Mouse (Mus musculus): ENCODE measurements around the gene D2hgdh.
A peak's percentile ranks its signal among the peaks of the same experiment; 100 is the strongest.

D2hgdh gene

GRCm38 (mm10) chr1:93824609-93825008 is at the start of gene D2hgdh:
TSS of gene D2hgdh (plus strand) at chr1:93824909.
- no peak for DNase-seq (ENCODE audit: low read depth, low spot score)

DNA sequence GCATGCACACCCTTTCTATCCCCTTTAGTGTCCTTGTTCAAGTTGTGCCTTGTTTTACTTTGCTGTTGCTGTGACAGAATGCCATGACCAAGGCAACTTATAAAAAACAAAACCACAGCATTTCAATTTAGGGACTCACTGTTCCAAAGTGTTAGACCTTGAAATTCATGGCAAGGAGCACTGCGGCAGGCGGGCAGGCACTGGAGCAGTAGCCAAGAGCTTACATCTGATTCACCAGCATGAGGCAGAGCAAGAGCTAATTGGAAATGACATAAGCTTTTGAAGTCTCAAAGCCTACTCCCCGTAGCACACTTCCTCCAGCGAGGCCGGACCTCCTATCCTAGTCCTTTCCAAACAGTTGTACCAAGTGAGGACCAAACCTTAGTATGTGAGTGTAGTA is 48.0 kb upstream of the D2hgdh start:
- DNase-seq (ENCODE audit: low read depth, low spot score) = no peak

DNA sequence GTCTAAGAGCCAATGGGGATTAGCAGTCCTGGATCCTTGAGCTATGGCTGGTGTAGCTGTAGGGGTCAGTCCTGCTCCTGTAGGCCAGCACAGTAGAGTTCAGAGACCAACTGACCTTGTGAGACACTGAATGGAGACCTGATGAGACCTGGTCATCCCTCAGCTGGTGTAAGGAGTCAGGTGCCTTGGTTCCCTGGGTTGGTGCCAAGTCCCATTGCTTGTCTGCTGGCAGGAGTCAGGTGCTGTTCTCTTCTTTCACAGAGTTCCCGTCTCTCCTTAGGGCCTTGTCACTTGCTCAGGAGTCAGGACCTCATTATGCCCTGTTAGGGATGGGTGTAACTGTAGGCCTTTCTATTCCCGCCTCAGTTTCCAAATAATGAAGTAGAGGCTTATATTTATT is 37.8 kb upstream of the D2hgdh start:
- no peak for DNase-seq (ENCODE audit: low read depth, low spot score)

DNA sequence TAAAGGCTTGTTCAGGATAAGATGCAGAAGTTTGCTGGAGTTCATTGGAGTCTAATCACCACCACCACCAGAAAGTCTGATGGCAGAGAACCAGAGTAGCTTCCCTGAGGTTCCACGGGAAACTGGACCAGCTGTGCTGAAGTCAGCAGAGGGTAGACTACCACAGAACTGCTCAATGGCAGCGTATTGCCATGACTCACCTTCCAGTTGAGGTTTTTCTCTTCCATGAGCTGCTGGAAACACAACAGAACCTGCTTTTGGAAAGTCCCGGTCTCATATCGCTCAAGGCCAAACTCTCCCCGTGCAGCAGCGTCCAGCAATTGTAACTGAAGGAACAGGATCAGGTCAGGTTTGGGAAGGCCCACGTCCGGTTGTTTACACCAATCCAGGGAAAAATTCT is 30.2 kb upstream of the D2hgdh start:
- DNase-seq (ENCODE audit: low read depth, low spot score) = no peak

GRCm38 (mm10) chr1:93795886-93796285 is 28.8 kb upstream of the D2hgdh start:
- no peak for DNase-seq (ENCODE audit: low read depth, low spot score)

GRCm38 (mm10) chr1:93800670-93801503 is 23.8 kb upstream of the D2hgdh start:
- DNase-seq (ENCODE audit: low read depth, low spot score) = no peak

- DNase-seq (ENCODE audit: low read depth, low spot score) = peak; percentile 99
Observed at GRCm38 (mm10) chr1:93801741-93802238, 22.9 kb upstream of the D2hgdh start, which contains the start of gene Dtymk. TSS of gene Dtymk (minus strand) at chr1:93801934.

GRCm38 (mm10) chr1:93802771-93803170 is 21.9 kb upstream of the D2hgdh start:
- no peak for DNase-seq (ENCODE audit: low read depth, low spot score)

DNA sequence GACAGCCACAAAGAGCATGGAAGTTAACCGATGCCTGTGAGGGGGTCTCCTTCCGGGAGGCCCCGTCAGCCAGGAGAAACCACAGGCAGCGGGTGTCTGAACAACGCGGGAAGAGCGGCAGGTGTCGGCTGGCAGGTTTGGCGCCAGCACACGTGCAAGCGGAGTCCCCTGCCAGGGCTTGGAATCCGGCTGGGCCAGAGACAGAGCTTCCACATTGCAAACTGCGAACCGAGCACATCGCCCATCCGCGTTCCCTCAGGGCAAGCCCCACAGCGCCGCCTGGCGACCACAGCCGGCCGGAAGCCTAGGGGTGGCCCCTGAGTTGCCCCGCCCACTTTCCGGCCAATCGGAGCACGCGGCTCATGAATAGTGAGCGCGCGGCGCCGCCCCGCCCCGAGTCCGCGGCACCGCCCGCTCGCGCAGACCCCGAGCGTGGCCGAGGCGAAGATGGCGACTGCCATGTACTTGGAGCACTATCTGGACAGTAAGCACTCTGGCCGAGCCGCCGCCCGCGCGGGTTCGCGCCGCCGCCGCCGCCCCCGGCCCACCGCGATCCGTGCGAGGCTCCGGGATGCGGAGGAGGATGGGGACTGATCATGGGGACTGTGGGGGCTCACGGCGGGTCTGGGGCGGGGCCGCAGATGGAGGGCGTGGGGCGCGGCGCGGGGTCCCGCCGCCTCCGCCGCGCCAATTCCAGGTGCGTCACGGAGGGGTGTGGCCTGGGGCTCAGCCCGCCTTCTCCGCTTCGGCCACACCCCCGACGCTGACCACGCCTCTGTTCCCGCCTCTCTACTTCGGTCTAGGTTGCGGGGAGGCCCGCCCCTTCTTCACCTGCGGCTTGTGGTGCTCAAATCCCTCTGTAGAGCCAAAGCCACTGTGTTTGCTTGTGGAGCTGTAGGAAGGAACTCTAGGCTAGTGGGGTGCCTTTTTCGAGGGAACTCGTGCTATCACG is 20.9 kb upstream of the D2hgdh start, which contains the start of gene Ing5:
Gene Ing5, plus strand, starts transcription at position 410 of the 952 bp plus-strand sequence.
- peak; percentile 99 for DNase-seq (ENCODE audit: low read depth, low spot score)

DNA sequence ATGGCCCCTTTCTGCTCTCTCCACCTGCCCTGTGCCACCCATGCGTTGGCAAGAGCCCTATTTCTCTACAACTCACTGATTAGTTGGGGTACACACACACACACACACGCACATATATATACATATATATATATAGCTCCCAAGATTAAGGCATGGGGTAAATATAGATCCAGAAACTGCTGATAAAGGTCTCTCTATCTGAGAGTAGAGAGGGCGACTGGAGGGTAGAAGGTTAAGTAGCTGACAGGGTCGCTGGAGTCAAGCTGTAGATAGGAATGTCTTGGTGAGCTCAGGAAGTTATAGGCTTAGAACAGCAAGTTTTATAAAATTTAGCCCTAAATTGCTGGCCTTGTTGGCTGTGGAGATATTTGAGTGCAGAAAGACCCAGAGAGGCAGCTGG is 19.9 kb upstream of the D2hgdh start:
- no peak for DNase-seq (ENCODE audit: low read depth, low spot score)

DNA sequence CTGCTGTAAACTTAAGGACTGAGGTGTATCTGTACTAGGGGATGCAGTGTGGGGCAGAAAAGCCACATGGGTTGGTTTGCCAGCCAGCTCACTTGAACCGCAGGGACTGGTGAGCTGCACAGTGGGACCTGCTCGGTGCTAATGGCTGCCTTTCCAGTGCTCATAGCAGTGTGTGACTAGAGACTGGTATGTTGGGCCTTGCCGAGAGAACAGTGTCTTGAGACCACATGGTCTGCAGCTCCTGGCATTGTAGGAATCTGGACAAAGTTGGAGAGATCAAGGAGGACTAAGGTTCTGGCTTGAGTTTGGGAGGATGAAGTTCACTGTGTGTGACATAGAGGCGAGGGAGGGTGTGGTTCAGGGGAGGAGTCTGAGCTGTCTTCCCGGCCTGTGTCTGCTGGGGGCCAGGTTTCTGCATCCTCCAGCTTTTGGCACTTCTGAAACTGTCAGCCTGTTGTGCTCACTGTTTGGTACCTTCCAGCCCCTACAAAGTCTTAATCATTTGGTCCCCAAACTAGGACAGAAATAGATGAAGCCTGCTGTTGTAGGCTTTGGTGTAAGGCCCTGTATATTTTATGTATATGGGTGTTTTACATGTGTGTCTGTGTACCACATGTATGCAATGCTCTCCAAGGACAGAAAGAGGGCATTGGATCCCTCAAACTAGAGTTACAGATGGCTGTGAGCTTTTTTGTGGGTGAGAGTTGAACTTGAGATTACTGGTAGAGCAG is 19.3 kb upstream of the D2hgdh start:
- DNase-seq (ENCODE audit: low read depth, low spot score) = no peak

DNA sequence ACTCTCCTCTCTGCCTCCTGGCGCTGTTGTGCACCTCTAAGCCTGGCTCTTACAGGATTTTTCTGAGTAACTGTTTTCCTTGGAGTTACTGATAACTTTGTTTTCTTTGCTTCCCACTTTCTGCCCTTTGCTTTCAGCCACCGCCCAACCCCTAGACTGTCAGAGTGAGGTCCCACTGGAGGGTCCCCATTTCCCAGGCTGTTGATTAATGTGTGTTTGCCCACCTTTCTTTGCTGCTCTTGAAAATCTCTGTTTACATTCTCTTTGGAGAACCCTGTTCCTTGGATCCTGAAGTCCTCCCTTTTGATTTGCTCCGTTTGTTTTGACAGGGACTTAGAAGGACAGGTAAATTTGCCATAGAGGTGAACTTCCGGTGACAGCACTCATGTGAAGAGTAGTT is 15.8 kb upstream of the D2hgdh start:
- no peak for DNase-seq (ENCODE audit: low read depth, low spot score)

DNA sequence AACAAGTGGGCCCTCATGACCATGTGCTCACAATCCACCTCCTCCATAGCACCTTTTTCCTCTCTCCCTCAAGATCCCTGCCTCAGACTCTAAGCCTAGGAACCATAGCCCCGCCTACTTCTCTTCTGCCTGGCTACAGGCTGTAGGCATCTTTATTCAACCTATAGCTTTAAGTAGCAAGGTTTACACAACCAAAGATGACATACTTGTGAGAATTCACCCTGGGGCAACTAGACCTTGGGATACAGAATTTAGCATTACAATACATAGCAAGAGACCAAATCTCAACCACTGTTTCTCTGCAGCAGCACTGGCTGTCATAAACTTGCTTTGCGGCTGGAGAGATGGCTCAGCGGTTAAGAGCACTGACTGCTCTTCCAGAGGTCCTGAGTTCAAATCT is 14.7 kb upstream of the D2hgdh start:
- DNase-seq (ENCODE audit: low read depth, low spot score) = no peak

DNA sequence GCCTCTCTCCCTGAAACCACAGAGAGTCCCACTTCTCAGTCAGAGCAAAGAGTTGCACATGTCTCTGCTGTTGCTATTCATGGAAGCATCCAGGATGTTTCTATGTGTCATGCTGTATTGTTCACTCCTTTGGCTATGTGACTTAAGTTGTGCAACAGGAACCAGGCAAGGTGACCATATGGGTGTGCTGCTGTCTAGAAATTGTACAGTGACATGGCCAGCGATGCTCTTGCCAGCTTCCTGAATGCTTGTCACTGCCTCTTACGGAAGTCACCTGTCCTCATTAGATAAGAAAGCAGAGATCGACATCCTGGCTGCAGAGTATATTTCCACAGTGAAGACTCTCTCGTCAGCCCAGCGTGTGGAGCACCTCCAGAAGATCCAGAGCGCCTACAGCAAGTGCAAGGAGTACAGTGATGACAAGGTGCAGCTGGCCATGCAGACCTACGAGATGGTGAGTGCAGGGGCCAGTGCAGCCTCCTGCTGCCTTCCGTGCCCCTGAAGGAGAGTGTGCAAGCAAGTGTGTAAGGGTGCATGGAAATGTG is 13.1 kb upstream of the D2hgdh start:
- no peak for DNase-seq (ENCODE audit: low read depth, low spot score)

- DNase-seq (ENCODE audit: low read depth, low spot score) = no peak
Observed at GRCm38 (mm10) chr1:93817823-93818532, 6.7 kb upstream of the D2hgdh start.

DNA sequence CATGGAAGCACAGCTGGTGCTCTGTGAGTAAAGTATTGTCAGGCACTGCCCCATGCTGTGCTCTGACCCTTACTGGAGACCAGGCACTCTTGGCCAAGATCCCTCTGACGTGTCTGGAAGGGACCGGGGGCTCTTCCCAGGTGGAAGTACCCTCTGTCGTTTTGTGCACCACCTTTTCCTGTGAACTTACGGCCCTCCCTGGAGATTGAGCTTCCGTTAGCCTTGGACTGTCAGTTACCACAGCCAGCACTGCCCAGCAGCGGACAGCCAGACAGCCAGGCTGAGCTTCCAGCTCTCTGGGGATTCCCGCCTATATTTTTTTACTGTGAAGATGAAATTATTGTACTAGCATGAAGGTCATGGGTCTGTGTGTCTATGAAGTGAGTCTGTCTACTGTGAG is 6.0 kb upstream of the D2hgdh start:
- DNase-seq (ENCODE audit: low read depth, low spot score) = no peak

DNA sequence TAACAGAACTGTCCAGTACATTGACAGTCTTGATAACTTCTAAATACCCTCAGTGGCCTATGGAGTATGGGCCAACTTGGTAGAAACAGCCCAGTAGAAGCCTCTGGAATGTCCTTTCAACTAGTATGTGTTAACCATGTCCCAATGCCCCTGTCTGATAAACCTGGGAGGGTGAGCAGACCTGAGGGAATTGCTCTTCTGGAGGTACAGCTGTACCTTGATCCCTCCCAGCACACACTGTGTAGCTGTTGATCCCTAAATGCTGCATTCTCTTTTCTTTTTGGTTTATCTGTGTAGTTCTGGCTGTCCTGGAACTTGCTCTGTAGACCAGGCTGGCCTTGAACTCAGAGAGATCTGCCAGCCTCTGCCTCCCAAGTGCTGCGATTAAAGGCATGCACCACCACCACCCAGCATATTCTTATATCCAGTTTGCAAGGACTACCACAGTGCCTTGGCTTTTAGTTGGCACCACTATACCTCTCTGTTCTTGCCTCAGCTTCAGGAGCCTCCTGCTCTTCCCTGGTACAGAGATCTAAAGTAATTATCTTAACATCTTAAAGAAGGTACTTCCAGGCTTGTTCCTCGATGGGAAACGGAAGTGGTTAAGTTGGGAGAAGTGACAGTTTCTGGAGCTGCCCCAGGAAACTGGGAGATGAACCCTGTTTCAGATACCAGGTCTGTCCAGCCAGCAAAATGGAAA is 763 bp upstream of the D2hgdh start:
- DNase-seq (ENCODE audit: low read depth, low spot score) = no peak

DNA sequence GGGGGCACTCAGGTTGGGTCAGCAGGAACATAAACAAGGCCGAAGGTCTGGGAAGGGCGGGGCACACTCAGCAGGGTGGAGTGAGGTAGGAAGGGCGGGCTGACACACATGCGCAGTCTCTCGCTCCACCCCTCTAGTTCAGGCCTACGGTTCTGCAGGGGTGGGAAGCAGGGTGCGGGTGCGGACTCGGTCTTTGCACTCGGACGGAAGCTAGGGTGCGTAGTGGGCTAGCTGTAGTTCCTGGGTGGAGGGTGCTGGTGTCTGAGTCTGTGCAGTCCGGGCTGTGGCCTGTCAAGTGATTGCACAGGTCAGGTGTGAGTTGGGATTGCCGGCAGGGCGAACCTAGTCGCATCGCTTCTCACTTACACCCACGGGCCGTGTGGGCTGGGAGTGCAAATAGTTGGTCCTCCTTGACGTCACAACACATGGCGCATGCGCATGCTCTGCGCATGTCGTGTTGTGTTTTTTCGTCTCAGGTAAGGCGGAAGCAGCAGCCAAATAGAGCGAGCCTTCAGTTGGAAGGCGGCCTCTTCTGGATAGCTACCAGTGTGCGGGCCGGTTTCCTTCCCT is 481 bp downstream of the D2hgdh start:
- DNase-seq (ENCODE audit: low read depth, low spot score) = peak; percentile 100

GRCm38 (mm10) chr1:93825771-93826539 is 1.2 kb downstream of the D2hgdh start:
- no peak for DNase-seq (ENCODE audit: low read depth, low spot score)

All from brain, adult 2 months (tissue).